Mouse (Mus musculus): ENCODE data around the gene Cela3a.
A peak's percentile ranks its signal among the peaks of the same experiment; 100 is the strongest.
"Not testable (repeated sequence)": the region's sequence is repeated elsewhere in the genome, so short reads cannot be mapped to it uniquely, and the experiment has no call there.

Gene Cela3a

DNA sequence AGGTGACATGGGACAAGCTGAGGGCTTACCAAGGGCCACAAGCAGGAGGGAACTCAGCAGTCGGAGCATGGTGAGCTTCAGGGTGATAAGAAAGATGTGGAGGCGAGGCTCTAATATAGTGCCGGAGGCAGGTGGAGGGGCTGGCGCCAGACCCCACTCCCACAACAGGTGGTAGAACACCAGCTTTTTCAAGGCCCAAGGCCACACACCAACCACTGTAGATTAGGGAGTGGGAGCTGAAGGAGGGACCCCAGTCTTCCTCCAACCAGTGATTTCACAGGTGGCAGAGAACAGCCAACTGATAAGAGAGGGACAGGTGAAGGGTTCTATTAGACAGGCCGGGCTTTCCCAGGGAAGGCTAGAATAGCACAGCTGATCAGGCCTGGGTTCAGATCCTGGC, at the start of gene Cela3a:
Cela3a (minus strand) TSS at position 101 of the 400 bp plus-strand sequence.
- DNase-seq (ENCODE audit: low spot score in 2 of 2), result no peak

DNA sequence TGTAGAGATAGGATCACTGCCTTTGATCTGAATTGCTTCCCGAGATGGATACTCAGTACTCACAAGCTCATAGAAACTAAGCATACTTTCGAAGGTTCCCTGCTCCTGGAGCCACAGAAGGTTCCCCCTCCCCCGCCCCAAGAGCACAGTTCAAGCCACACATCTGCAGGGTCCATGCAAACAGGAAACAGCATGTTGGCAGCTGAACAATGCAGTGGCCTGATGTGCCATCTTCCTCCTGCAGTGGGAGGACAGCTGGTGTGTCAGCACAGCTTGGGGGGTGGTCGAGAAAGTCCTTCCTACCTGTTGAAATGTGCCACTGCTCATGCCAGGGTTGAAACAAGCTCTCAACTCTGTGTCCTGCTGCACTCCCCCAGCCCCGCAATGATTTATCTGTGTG, 49.3 kb upstream of the Cela3a start:
- DNase-seq (ENCODE audit: low spot score in 2 of 2), result no peak

DNA sequence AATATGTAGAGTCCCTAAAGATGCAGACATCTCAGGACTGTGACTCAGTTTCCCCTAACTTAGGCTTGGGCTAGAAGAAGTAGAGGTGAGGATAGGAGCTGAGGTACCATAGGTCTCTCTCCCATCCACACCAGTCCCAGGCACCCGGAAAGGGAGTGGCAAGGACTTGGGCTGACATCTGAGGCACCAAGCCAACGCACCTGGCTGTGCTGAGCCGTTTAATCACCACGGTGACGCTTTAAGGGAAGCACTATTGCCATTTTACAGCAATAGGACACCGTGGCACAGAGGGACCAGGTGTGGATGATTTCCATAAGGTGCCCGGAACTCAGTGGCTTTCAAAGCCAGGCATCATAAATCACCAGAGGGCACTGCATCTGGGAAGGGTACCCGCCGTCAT, 48.7 kb upstream of the Cela3a start:
- no peak for DNase-seq (ENCODE audit: low spot score in 2 of 2)

GRCm38 (mm10) chr4:137457292-137457691, 47.7 kb upstream of the Cela3a start:
- DNase-seq (ENCODE audit: low spot score in 2 of 2), result no peak

- DNase-seq (ENCODE audit: low spot score in 2 of 2), result no peak
These were observed 47.0 kb upstream of the Cela3a start for GRCm38 (mm10) chr4:137456581-137456980.

DNA sequence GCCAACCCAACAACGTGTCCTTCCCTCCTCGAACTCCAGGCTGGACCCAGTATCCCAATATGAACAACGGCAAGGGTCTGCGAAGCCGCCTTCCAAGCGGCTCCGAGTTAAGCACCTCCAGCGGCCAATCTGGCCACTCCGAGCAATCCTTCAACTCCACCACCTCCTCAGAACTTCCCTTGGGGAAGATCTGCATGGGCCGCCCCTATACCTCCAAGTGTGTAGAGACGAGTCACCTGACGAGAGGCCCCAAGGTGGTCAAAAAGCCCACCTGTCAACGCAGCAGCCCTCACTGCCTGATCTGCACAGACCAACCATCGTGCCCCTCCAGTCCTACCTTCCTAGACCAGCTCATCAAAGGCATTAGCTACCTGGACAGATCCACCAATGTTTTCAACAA, 45.0 kb upstream of the Cela3a start:
- no peak for DNase-seq (ENCODE audit: low spot score in 2 of 2)

DNA sequence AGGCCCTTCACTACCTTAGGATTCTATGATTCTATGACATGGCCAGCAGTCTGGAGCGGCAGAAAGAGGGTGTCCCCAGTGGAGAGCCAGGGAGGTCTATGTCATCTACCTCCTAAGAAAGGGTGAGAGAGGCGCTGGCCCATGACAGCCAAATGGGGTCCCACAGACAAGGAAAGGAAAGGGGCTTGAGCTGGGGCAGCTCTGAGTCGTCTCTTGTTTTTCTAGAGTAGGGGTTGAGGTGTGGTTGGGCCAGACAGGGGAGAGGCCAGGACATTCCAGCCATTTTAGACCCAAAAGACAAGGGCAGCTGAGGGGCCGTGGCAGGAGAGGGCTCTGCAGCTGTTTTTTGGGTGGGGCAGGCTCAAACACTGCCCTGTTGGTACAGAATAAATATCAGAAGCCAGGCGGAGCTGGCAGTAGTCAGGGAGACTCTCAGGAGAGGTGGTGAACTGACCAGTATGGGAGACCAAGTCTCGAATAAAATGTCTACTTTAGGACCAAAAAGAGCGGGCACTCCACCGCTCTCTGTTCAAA, 43.7 kb upstream of the Cela3a start, which contains the start of gene 1700013G24Rik:
1700013G24Rik (plus strand) TSS at position 51 of the 534 bp plus-strand sequence.
- no peak for DNase-seq (ENCODE audit: low spot score in 2 of 2)

- DNase-seq (ENCODE audit: low spot score in 2 of 2), result no peak
These were observed 42.6 kb upstream of the Cela3a start for GRCm38 (mm10) chr4:137452190-137452589.

DNA sequence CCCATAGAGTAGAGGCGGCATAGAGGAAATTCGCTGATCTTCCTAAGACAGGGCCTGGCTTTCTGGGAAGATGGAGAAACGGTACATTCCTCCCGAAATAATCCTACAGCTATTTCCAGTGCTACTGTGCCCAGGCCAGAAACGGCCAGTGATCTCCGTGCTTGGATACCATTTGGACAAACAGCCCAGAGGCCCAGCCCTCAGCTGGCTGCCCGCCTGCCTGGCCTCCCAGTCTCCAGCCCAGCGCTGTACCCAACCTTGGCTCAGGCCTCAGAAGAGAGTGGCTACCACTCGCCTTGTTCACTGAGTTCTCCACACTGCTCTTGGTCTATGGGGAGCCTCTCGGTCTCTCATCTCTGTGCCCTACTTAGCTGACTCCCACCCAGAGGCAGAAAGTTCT, 40.1 kb upstream of the Cela3a start:
- DNase-seq (ENCODE audit: low spot score in 2 of 2), result no peak

DNA sequence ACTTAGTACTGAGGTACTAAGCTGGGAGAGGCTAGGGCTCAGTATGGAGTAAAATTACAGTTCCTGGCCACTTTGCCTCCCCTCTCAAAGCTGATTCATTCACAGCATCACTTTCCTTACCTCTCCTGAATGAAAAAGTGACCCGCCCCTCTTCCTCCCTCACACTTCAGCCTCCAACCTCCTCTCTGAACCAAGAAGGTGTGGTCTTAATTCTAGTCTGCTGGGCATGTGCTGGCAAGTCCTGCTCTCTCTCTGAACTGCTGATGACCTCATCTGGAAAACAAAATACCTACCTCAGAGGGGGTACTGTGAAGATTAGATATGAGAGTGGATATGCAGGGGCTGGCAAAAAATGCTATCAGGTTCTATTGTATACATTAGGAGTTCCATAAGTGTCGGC, 39.5 kb upstream of the Cela3a start:
- DNase-seq (ENCODE audit: low spot score in 2 of 2), result no peak

- DNase-seq (ENCODE audit: low spot score in 2 of 2), result no peak
These were observed 39.0 kb upstream of the Cela3a start for GRCm38 (mm10) chr4:137448641-137449040.

- DNase-seq (ENCODE audit: low spot score in 2 of 2), result peak in 1 of 2 experiments; percentile 35
These were observed 38.6 kb upstream of the Cela3a start for GRCm38 (mm10) chr4:137448197-137448596.

- DNase-seq (ENCODE audit: low spot score in 2 of 2), result no peak
These were observed 38.0 kb upstream of the Cela3a start for GRCm38 (mm10) chr4:137447363-137448196.

DNA sequence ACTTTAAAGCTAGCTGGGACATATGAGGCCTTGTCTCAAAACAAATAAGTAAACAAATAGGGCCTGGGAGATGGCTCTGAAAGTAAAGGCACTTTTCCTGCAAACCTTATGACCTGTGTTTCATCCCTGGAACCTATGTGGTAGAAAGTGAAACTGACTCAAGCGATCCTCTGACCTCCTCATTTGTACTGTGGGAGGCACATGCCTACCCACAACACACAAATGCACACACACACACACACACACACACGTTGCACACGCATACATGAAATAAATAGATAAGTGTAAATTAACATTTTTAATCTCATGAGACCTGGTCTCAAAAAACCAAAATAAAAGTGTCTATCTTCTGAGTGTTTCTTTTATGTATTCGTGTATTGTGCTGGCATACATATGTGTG, 36.3 kb upstream of the Cela3a start:
- no peak for DNase-seq (ENCODE audit: low spot score in 2 of 2)

GRCm38 (mm10) chr4:137443625-137444024, 34.0 kb upstream of the Cela3a start:
- DNase-seq (ENCODE audit: low spot score in 2 of 2), result peak; percentile 63 to 84

DNA sequence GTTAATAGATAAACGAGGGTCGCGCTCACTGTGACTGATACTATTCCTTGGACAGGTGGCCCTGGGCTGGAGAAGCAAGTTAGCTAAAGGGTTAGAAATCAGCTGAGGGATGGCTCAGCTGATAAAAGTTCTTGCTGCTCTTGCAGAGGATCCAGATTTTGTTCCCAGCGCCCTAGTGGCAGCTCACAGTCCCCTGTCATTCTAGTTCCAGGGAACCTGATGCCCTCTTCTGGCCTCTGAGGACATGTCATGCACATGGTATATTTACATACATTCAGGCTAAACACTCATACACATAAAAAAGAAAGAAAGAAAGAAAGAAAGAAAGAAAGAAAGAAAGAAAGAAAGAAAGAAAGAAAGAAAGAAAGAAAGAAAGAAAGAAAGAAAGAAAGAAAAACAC, 31.7 kb upstream of the Cela3a start:
- no peak for DNase-seq (ENCODE audit: low spot score in 2 of 2)

GRCm38 (mm10) chr4:137438842-137439241, 29.3 kb upstream of the Cela3a start:
- DNase-seq (ENCODE audit: low spot score in 2 of 2), result no peak

GRCm38 (mm10) chr4:137436979-137437669, 27.5 kb upstream of the Cela3a start:
- no peak for DNase-seq (ENCODE audit: low spot score in 2 of 2)

DNA sequence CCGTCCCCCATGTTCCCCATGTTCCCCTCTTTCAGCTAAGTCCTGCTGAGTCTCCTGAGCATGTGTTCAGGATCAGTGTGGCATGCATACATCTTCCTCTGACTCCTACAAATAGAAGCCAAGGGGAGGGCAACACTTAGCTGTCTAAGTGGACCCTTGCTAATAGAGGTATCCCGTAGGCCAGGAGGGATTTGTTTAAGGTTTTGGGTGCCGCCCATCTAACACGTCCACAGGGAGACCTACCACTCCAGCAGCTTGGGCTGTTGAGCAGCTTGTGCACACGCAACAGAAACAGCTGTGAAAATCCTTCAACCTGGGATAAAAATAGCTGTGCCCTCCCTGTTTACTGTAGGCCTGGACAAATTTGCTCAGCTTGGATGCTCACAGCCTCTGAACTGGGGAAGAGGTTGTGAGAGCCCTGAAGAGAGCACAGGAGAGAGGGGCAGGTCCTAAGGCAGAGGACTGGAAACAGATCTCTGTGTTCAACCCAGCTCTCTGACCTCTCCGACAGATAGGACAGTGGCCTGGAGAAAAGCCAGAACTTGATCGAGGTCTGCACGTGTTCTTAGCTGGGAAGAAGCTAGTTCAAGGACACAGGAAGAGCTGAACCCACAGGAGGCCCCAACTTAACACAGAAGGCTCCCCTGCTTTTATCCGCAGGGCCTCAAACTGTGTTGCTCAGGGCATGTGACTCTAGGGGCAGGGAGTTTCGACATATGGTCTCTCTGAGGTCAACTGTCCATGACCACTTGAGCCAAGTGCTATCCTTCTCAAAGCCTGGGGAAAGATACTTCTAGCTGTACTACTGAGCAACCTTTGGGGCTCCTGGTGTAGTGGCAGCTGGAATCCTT, 23.3 kb upstream of the Cela3a start:
- not testable (repeated sequence) for DNase-seq (ENCODE audit: low spot score in 2 of 2)

- DNase-seq (ENCODE audit: low spot score in 2 of 2), result no peak
These were observed 20.9 kb upstream of the Cela3a start, which contains the start of gene Cela3b for GRCm38 (mm10) chr4:137430502-137430901. Gene Cela3b (minus strand): TSS chr4:137430540.

- no peak for DNase-seq (ENCODE audit: low spot score in 2 of 2)
These were observed 8.3 kb upstream of the Cela3a start for GRCm38 (mm10) chr4:137417712-137418564.
